Mouse (Mus musculus) ES-E14 (cell line): ENCODE measurements around the gene Slc5a3.

ENCODE experiments used
- CHD2 ChIP-seq: IDR thresholded peaks from 2 replicates; pipeline ENCODE4 v1.6.1; 2014; ENCODE audit warnings: mild to moderate bottlenecking, low read depth, low read length, inconsistent platforms
- ZNF384 ChIP-seq: IDR thresholded peaks from 2 replicates; pipeline ENCODE4 v1.6.1; 2012; ENCODE audit warnings: low read depth, low read length, inconsistent platforms

GRCm38 (mm10) chr16:92100111-92100510, 42.0 kb downstream of the Slc5a3 start:
- TF ChIP-seq CHD2 (no peak), ZNF384 (no peak)
